23 mouse cellular contexts compared by ENCODE assay signal in genomic region chr5:17328946-17329566, GRCm38 (mm10). TPM values are rescaled to one million over a fixed set of nuclear protein-coding genes. Genes with fewer than 3 reads are reported as not detected.
"Had no signal": no experiment of that assay in that cellular context is flagged by ENCODE, and none has a peak within 500 bp of the region (broad histone marks: within the 10 kb centered on the region; RNA-seq: fewer than 3 reads in every experiment).

No protein-coding gene starts in this region.

- H3K4me3 ChIP-seq: layer of hippocampus, adult 2 months; limb, embryonic 13.5 days; midbrain, embryonic 12.5 days had no signal

- H3K9ac ChIP-seq: limb, embryonic 13.5 days; liver, embryonic 14.5 days; midbrain, embryonic 12.5 days had no signal

- H3K4me1 ChIP-seq: limb, embryonic 13.5 days; midbrain, embryonic 12.5 days had no signal

- H3K27ac ChIP-seq: layer of hippocampus, adult 2 months; limb, embryonic 13.5 days; liver, embryonic 14.5 days; midbrain, embryonic 12.5 days had no signal

- DNase-seq: left cerebral cortex, postnatal 4 days; lung, adult 18-20 months; lung, postnatal 14 days; right cerebral cortex, adult 18-20 months; right cerebral cortex, postnatal 25 days; thymus, postnatal 36 days had no signal

- H3K36me3 ChIP-seq: limb, embryonic 13.5 days; midbrain, embryonic 12.5 days had no signal

- H3K4me2 ChIP-seq: limb, embryonic 13.5 days; midbrain, embryonic 12.5 days had no signal

- H3K9me3 ChIP-seq: limb, embryonic 13.5 days; midbrain, embryonic 12.5 days had no signal

- H3K27me3 ChIP-seq: limb, embryonic 13.5 days; midbrain, embryonic 12.5 days had no signal

- ATAC-seq: inflammation-experienced regulatory T-cells, adult 6 months; intestine, postnatal 0 days; midbrain, embryonic 16.5 days had no signal

RNA-seq across cellular contexts. Expression of gene Speer4f2, which starts 43.9 kb away (rescaled TPM):
- total RNA-seq: layer of hippocampus, adult 2 months; layer of hippocampus, postnatal 14 days; left cerebral cortex, adult 18-20 months; left cerebral cortex, postnatal 10 days; left cerebral cortex, postnatal 4 days; liver, adult 2 months; megakaryocyte-erythroid progenitor cell, adult 5-6 weeks had no signal
- polyA plus RNA-seq: inflammation-experienced regulatory T-cells, adult 6 months; intestine, postnatal 0 days; kidney, embryonic 14.5 days; limb, embryonic 13.5 days; liver, adult 2 months; liver, embryonic 14.5 days; midbrain, embryonic 12.5 days; midbrain, embryonic 16.5 days; neural tube, embryonic 14.5 days; small intestine, adult 2 months; stomach, embryonic 16.5 days; thymus, postnatal 0 days had no signal
